Mouse (Mus musculus) CD4-positive, CD25-positive, alpha-beta regulatory T cell, adult 2 months (primary cell): Measurements from ENCODE around the gene C1qtnf5.
"Not testable (repeated sequence)": the region's sequence is repeated elsewhere in the genome, so short reads cannot be mapped to it uniquely, and the experiment has no call there.

Source experiments
- DNase-seq: peaks from one replicate; pipeline ENCODE4 v3.0.0-alpha.2; 2012; ENCODE audit warnings: low read depth, low spot score

C1qtnf5 gene

GRCm38 (mm10) chr9:44106182-44106581, 863 bp upstream of the C1qtnf5 start:
- no peak for DNase-seq

- DNase-seq: no peak
These were observed 449 bp upstream of the C1qtnf5 start for GRCm38 (mm10) chr9:44106596-44106995.

GRCm38 (mm10) chr9:44107557-44108179, 623 bp downstream of the C1qtnf5 start:
- DNase-seq: no peak

DNA sequence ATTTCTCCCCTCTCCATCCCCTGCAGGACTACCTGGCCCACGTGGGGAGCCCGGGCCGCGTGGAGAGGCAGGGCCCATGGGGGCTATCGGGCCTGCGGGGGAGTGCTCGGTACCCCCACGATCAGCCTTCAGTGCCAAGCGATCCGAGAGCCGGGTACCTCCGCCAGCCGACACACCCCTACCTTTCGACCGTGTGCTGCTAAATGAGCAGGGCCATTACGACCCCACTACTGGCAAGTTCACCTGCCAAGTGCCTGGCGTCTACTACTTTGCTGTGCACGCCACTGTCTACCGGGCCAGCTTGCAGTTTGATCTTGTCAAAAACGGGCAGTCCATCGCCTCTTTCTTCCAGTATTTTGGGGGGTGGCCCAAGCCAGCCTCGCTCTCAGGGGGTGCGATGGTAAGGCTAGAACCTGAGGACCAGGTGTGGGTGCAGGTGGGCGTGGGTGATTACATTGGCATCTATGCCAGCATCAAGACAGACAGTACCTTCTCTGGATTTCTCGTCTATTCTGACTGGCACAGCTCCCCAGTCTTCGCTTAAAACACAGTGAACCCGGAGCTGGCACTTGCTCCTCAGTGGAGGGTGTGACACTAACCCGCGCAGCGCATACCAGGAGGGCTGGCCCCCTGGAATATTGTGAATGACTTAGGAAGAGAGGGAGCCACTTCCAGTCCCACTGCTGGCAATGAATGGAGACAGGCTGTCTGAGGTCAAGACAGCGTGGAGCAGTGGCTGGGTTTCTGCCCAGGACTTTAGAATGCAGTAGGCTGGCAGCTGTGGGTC, 1.4 kb downstream of the C1qtnf5 start:
- no peak for DNase-seq

GRCm38 (mm10) chr9:44109360-44110095, 2.5 kb downstream of the C1qtnf5 start:
- peak; percentile 86 for DNase-seq

DNA sequence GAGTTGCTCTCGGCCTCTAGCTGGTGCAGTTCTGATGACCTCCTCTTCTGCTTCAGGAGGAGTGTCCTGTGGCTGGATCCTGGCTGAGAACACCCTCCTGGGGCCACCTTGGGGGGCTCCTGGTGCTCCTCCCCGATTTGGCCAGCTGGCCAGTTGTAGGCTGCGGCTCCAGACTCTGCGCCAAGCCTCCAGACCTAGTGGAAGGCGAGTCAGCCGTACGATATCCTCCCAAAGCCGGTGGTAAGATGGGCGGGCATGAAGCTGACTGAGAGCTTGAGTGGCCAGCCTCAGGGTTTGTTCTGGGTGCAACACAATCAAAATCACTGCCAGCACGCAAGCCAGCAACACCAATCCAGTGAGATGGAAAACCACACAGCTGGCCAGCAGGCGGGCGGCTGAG, 4.9 kb downstream of the C1qtnf5 start:
- not testable (repeated sequence) for DNase-seq

GRCm38 (mm10) chr9:44113105-44113789, 6.2 kb downstream of the C1qtnf5 start, which contains the start of the genes Gm49380 and Rnf26:
Gene Gm49380, minus strand, starts transcription at chr9:44113500.
Gene Rnf26, minus strand, starts transcription at chr9:44113517.
- peak; percentile 98 for DNase-seq

DNA sequence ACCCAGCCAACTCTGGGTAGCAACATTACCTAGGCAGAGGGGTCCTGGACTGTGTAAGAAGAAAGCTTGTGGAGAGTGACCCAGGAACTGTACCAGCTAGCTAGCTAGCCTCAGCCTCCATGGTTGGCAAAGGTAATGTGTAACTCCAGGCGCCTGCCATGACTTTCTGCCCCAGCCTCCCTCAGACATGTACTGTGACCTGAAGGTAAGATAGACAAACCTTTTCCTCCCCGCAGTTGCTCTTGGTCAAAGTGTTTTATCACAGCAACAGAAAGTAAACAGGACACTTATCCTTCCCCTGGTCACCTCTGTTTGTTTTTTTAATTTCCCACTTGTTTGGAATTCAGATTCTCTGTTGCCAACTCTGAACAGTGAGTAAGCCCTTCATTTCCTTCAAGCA, 7.4 kb downstream of the C1qtnf5 start:
- DNase-seq: no peak

DNA sequence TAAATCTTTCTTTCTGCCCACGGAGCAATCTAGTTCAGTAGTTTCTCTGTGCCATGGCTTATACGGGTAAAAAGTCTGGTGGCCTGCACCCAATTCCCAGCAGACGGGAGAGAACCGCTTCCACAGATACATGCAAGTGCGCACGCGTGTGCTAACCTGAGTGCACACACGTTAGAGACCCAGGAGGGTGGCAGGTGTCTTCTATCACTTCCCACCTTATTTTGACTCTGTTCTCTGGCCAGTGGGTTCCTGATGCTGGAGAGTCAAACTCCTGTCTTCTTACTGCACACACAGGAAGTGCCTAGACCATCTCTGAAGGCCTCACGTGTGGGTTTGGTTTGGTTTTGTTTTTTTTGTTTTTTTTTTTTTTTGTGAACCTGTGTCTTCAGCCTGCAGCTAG, 8.6 kb downstream of the C1qtnf5 start:
- peak; percentile 44 for DNase-seq

GRCm38 (mm10) chr9:44116182-44116581, 9.1 kb downstream of the C1qtnf5 start:
- DNase-seq: peak; percentile 45

DNA sequence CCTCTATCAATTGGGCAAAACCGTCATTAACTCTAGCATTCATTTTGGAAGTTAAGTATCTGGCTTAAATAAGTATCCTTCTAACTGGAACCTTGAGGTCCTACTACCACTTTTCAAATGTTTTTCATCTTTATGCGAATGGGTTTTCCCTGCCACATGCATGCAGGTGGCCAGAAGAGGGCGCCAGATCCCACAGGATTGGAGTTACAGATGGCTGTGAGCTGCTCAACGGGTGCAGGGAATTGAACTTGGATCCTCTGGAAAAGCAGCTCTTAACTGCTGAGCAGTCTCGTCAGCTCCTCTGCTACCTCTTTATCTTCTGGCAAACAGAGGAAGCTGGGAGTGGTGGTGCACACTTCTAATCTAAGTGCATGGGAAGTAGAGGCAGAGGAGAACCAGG, 12.0 kb downstream of the C1qtnf5 start:
- DNase-seq: peak; percentile 79

DNA sequence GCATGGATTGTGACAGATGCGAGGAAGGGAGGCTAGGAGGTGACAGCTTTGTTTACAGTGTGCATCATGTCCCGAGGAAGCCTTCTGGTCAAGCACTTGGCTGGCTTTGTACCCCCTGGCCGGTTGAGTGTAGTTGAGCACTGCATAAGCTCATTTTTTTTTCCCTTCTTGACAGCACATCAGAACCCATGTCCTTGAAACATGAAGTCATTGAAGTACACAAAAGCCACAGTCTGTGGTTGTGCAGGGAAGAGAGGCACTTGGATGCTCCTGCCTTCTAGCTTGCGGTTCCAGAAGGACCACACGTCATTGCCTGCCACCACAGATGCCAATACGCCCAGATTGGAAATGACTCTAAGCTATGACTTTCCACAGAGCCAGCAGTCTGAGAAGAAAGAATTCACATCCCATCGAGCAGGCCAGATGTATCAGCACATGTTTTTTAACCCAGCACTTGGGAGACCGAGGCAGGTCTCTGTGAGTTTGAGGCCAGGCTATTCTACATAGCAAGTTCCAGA, 13.0 kb downstream of the C1qtnf5 start:
- no peak for DNase-seq

- DNase-seq: peak; percentile 57
These were observed 17.3 kb downstream of the C1qtnf5 start for GRCm38 (mm10) chr9:44124317-44124716.

GRCm38 (mm10) chr9:44125026-44125425, 18.0 kb downstream of the C1qtnf5 start:
- DNase-seq: no peak

GRCm38 (mm10) chr9:44125546-44126428, 18.7 kb downstream of the C1qtnf5 start:
- peak; percentile 93 for DNase-seq

DNA sequence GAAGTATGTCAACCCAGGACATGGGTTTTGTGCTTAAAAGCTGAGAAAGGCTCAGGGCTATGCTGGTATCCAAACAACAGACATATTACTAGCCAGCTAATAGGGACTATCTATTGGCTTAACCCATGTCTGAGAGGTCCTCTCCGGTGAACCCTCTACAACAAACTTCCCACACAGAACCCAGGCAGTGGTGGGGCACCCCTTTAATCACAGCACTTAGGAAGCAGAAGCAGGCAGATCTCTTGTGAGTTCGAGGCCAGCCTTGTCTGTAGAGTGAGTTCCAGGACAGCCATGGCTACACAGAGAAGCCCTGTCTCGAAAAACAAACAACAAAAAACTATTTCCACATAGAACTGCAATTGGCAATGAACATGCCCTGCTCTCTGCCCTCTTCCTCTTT, 19.7 kb downstream of the C1qtnf5 start:
- no peak for DNase-seq

DNA sequence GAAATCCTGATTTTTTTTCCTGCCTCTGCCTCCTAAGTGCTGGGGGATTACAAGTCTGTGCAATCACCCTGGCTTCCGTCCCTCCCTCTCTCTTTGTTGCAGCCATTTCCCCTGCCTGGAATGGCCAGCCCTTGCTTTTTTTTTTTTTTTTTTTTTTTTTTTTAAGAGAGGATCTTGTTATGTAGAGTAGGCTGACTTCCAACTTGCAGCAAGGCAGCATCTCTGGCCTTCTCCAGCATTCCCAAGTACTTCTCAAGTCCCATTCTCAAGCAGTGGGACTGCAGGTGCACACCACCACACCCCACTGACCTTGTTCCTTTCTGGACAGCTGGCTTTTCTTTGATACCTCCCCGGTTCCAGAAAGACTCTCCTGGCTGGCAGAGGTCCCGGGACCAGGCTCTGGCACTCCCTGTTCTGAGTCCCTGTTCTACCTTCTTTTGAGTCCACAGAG, 20.3 kb downstream of the C1qtnf5 start:
- DNase-seq: no peak

DNA sequence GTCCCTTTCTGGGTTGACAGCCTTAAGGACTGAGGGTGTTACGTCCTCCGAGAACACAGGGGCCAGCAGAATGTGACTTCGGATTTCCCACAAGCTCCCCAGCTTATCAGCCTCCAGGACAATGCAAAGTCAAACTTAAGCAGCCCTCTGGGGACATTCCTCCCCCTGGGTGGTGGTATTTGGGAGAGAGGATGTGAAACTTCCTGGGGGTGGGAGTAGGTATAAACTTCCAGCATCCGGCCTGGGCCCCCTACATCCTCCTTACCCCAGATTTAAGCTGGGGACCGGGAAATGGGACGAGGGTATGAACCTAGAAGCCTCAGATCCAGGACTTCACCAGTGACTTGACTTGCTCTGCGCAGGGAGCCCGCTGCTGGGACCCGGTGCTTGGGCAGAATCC, 22.6 kb downstream of the C1qtnf5 start:
- DNase-seq: no peak

GRCm38 (mm10) chr9:44130034-44130433, 23.0 kb downstream of the C1qtnf5 start:
- peak; percentile 87 for DNase-seq

DNA sequence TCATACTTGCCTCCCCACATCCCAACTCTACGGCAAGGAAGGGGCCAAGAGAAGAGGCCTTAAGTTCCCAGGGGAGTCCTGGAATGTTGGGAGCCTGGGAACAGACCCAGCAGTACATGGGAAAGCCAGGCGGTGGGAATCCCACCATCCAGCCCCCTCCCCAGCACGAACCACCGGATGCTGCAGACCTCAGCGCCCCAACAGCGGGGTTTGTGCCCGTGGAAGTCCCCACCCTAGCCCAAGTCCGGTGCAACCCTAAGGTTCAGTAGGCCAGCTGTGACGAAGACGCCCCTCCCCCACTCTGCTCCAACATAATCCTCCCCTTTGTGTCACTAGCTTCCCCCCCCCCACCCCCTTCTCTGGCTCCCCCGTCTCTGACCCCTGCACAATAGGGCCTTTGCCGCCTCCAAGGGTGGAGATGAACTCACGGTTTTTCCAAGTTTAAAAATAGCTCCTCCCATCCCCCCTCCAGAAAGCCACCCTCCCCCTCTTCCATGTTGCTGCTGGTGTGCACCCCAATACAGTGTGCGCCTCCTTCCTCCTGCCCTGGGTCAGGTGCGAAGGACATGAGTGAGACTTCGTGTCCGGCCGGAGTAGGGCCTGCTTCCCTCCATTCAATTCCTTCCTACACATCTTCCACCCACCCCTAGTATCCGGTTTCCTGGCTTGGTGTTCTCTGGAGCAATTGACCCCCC, 23.7 kb downstream of the C1qtnf5 start:
- DNase-seq: peak; percentile 62
